Mouse (Mus musculus) thymus, postnatal 36 days (tissue): ENCODE results near the gene Qrich2.
A peak's percentile ranks its signal among the peaks of the same experiment; 100 is the strongest.
"Not testable (repeated sequence)": the region's sequence is repeated elsewhere in the genome, so short reads cannot be mapped to it uniquely, and the experiment has no call there.

ENCODE experiments used
- DNase-seq, 2 experiments: peaks; one replicate each; pipeline ENCODE4 v3.0.0; 2022; ENCODE audit warnings: mixed read lengths in 2 of 2

Qrich2 gene

GRCm38 (mm10) chr11:116428872-116429859 lies 36.9 kb downstream of the Qrich2 start:
- no peak for DNase-seq

GRCm38 (mm10) chr11:116426852-116427575 lies 39.0 kb downstream of the Qrich2 start:
- DNase-seq = no peak

- DNase-seq = not testable (repeated sequence)
Measured at GRCm38 (mm10) chr11:116426328-116426727, 39.7 kb downstream of the Qrich2 start.

GRCm38 (mm10) chr11:116424621-116425407 lies 41.2 kb downstream of the Qrich2 start:
- no peak for DNase-seq

GRCm38 (mm10) chr11:116423782-116424620 lies 42.0 kb downstream of the Qrich2 start:
- peak in 1 of 2 experiments; percentile 45 for DNase-seq

GRCm38 (mm10) chr11:116423214-116423613 lies 42.8 kb downstream of the Qrich2 start:
- DNase-seq = no peak

- DNase-seq = no peak
Measured at GRCm38 (mm10) chr11:116422562-116422961, 43.5 kb downstream of the Qrich2 start.

GRCm38 (mm10) chr11:116421102-116421501 lies 44.9 kb downstream of the Qrich2 start:
- DNase-seq = no peak

GRCm38 (mm10) chr11:116418841-116419462 lies 47.1 kb downstream of the Qrich2 start:
- no peak for DNase-seq

- DNase-seq = peak in 1 of 2 experiments; percentile 49
Measured at GRCm38 (mm10) chr11:116418194-116418840, 47.7 kb downstream of the Qrich2 start.

GRCm38 (mm10) chr11:116417054-116417453 lies 49.0 kb downstream of the Qrich2 start:
- no peak for DNase-seq

GRCm38 (mm10) chr11:116416196-116416943 lies 49.7 kb downstream of the Qrich2 start:
- DNase-seq = no peak

GRCm38 (mm10) chr11:116413631-116414022 lies 52.4 kb downstream of the Qrich2 start:
- DNase-seq = no peak

- peak; percentile 86 to 88 for DNase-seq
Measured at GRCm38 (mm10) chr11:116412904-116413630, 53.0 kb downstream of the Qrich2 start, which contains the start of gene Rnf157. Gene Rnf157 (minus strand): TSS chr11:116413032.

GRCm38 (mm10) chr11:116412028-116412827 lies 53.8 kb downstream of the Qrich2 start:
- DNase-seq = peak; percentile 24 to 48

- no peak for DNase-seq
Measured at GRCm38 (mm10) chr11:116411582-116411981, 54.5 kb downstream of the Qrich2 start.

- DNase-seq = not testable (repeated sequence)
Measured at GRCm38 (mm10) chr11:116410415-116410814, 55.6 kb downstream of the Qrich2 start.

GRCm38 (mm10) chr11:116409008-116409407 lies 57.0 kb downstream of the Qrich2 start:
- DNase-seq = no peak
